Mouse (Mus musculus) midbrain, embryonic 14.5 days (tissue): ENCODE measurements around the gene Trpc2. TPM values are rescaled to one million over a fixed set of nuclear protein-coding genes. Genes with fewer than 3 reads are reported as not detected.
A peak's percentile ranks its signal among the peaks of the same experiment; 100 is the strongest.
"Not testable (repeated sequence)": the region's sequence is repeated elsewhere in the genome, so short reads cannot be mapped to it uniquely, and the experiment has no call there.

Experiments used
- ATAC-seq: fragments of 200-750 bp; cut with Nextera tagmentation; 2 replicates; pipeline ENCODE4 v1.8.0; 2017; ENCODE audit warnings: moderate number of reproducible peaks, moderate library complexity; ENCODE audit not compliant: low FRiP score, low TSS enrichment
- DNase-seq: peaks from one replicate; pipeline ENCODE4 v3.0.0-alpha.2; 2015
- H3K27ac ChIP-seq: fragments of 300-500 bp; sonication (generic); replicated peaks from 2 replicates; pipeline ENCODE4 v1.5.1; 2014; ENCODE audit warnings: mild to moderate bottlenecking, low read depth, low read length, moderate library complexity
- H3K27me3 ChIP-seq: fragments of 300-500 bp; sonication (generic); 2 replicates; pipeline ENCODE4 v1.6.1; 2014; ENCODE audit warnings: low read length, control low read depth, mixed read lengths; ENCODE audit not compliant: control insufficient read depth, insufficient read depth
- H3K36me3 ChIP-seq: fragments of 300-500 bp; sonication (generic); 2 replicates; pipeline ENCODE4 v1.6.1; 2014; ENCODE audit warnings: low read length, control low read depth; ENCODE audit not compliant: control insufficient read depth, insufficient read depth
- H3K4me1 ChIP-seq: fragments of 300-500 bp; sonication (generic); 2 replicates; pipeline ENCODE4 v1.6.1; 2014; ENCODE audit warnings: mild to moderate bottlenecking, antibody characterized with exemption, low read length, control low read depth; ENCODE audit not compliant: control insufficient read depth, insufficient read depth
- H3K4me2 ChIP-seq: fragments of 300-500 bp; sonication (generic); 2 replicates; pipeline ENCODE4 v1.6.1; 2014; ENCODE audit warnings: mild to moderate bottlenecking, low read length, moderate library complexity
- H3K4me3 ChIP-seq: fragments of 300-500 bp; sonication (generic); replicated peaks from 2 replicates; pipeline ENCODE4 v1.5.1; 2014; ENCODE audit warnings: low read depth, low read length
- H3K9ac ChIP-seq: fragments of 300-500 bp; sonication (generic); replicated peaks from 2 replicates; pipeline ENCODE4 v1.6.1; 2014; ENCODE audit warnings: mild to moderate bottlenecking, low read length, moderate library complexity
- H3K9me3 ChIP-seq: fragments of 300-500 bp; sonication (generic); 2 replicates; pipeline ENCODE4 v1.6.1; 2016; ENCODE audit warnings: low read length, control low read depth, mixed read lengths; ENCODE audit not compliant: control insufficient read depth
- WGBS: fragments of 180-500 bp; shearing (Covaris S2); extraction: QIAGEN DNeasy Blood & Tissue Kit; methylation state at CpG from one replicate; pipeline ENCODE4 v1.1.7; 2014; 5-methylcytosine and 5-hydroxymethylcytosine counted together
- polyA plus RNA-seq: library from polyadenylated mRNA; unstranded; fragments of >200 nt; fragmentation: Nextera tagmentation; extraction: Ambion mirVana; gene quantifications from 2 replicates; pipeline ENCODE4 v1.2.1, GENCODE M21; 2014

Gene Trpc2
- polyA plus RNA-seq: 0.16 TPM in 1 of 2 replicates, not detected in the other

DNA sequence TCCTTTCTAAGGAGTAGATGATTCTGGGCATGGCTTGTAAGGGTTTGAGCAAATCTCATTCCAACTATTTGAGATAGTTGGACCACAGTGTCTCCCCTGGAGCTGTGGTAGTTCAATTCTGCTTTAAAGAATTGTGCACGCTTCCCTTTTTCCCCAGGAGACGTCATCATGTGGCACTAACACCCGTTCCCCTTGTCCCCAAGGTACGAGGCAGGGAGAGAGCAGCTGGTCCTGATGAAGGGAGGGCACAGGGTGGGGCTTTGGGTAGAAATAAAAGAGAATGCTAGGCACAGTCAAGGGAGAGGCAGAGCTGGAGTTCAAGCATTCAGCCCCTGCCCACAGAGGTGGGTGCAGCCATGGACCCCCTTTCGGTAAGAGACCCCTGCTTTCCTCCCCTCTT, at the start of gene Trpc2:
Trpc2 (plus strand) TSS at position 301 of the 400 bp plus-strand sequence.
- Histone ChIP-seq H3K4me2 (no peak within 1 kb of the TSS), H3K9ac (no peak within 1 kb of the TSS), H3K27me3 (no peaks in the 10 kb centered on the region), H3K27ac (no peak within 1 kb of the TSS), H3K4me3 (no peak within 1 kb of the TSS), H3K36me3 (peaks cover 64% of the 10 kb centered on the region), H3K4me1 (no peaks in the 10 kb centered on the region), H3K9me3 (no peaks in the 10 kb centered on the region)
- ATAC-seq (no peak), DNase-seq (no peak)
- 83% methylated on average over 5 of the region's 5 CpGs for WGBS

DNA sequence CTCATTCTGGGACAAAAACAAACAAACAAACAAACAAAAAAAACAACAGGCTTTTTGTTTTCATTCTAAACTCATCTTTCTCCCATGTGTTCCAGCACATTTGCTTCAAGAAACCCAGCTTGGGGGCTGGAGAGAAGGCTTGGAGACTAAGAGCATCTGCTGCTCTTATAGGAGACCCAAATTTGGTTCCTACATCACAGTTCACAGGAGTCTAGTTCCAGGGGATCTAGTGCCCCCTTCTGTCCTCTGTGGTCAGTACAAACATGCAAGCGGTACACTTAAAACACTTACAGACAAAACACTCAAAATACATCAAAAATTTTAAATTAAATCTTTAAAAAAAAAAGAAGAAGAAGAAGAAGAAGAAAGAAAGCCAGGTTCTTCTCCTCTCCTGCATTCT, 48.0 kb upstream of the Trpc2 start:
- Histone ChIP-seq H3K9me3 (no peaks in the 10 kb centered on the region), H3K9ac (no peak overlapping the region), H3K27me3 (no peaks in the 10 kb centered on the region), H3K4me2 (no peak overlapping the region), H3K4me1 (no peaks in the 10 kb centered on the region), H3K36me3 (peaks cover 84% of the 10 kb centered on the region), H3K27ac (no peak overlapping the region), H3K4me3 (no peak overlapping the region)
- WGBS: 95% methylated on average over 1 of the region's 1 CpGs
- DNase-seq (no peak), ATAC-seq (no peak)

DNA sequence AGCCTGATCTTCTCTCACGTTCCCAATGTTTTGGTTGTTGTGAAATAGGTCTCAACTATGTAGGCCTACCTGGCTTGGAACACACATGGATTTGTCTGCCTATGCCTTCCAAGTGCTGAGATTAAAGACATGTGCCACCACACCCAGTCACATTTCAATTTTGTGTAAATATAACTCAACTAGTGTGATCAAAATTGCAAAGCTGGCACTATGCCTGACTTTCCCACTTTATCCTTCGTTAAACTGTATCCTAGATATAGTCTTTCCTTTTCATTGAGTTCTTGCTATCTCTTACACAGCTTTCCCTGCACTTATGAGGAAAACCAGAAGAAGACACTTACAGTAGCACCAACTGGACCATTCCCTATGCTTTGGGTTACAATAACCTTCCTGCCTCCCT, 47.4 kb upstream of the Trpc2 start:
- Histone ChIP-seq H3K4me1 (no peaks in the 10 kb centered on the region), H3K36me3 (peaks cover 87% of the 10 kb centered on the region), H3K4me2 (no peak overlapping the region), H3K27ac (no peak overlapping the region), H3K9me3 (no peaks in the 10 kb centered on the region), H3K9ac (no peak overlapping the region), H3K27me3 (no peaks in the 10 kb centered on the region), H3K4me3 (no peak overlapping the region)
- WGBS: 95% methylated on average over 2 of the region's 2 CpGs
- no peak for ATAC-seq
- no peak for DNase-seq

DNA sequence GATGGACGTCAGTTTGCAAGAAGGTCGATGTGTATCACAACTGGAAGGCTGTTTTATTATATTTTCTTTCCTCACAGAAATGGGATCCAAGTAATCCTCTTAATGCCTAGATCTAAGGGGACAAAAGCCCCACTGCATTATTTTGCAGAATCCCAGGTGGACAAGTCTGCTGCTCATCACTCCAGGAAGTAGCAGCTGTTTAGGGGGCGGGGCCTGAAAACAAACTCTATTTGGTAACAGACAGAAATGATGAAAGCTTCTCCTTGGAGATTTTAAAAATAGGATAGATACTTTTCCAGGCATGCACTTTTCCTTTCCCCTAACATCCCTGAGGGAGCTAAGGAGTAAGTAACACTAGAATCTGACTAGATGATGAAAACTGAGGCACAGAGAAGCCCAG, 45.6 kb upstream of the Trpc2 start:
- ATAC-seq (no peak), DNase-seq (no peak)
- Histone ChIP-seq H3K36me3 (peaks cover 84% of the 10 kb centered on the region), H3K4me2 (no peak overlapping the region), H3K27ac (no peak overlapping the region), H3K9ac (no peak overlapping the region), H3K4me1 (no peaks in the 10 kb centered on the region), H3K9me3 (no peaks in the 10 kb centered on the region), H3K4me3 (no peak overlapping the region), H3K27me3 (no peaks in the 10 kb centered on the region)
- WGBS: 94% methylated on average over 3 of the region's 3 CpGs

DNA sequence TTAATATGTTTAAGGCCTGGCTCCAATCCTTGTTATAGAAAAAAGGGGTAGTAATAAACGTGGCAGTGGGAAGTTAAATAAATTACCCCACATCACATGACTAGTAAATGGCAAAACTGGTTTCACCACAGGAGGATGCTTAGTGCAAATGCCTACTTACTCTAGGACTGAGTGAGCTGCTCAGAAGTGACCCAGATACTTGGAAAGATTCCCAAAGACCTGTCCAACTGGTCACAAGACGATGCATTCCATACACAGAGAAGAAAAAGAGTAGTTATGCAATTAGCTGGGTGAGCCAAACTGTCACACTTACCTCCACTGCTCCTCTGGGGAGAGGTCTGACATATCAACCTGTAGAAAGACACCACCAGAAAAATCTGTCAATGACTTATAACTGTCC, 40.6 kb upstream of the Trpc2 start:
- Histone ChIP-seq H3K27me3 (no peaks in the 10 kb centered on the region), H3K4me1 (no peaks in the 10 kb centered on the region), H3K4me3 (no peak overlapping the region), H3K9me3 (no peaks in the 10 kb centered on the region), H3K9ac (no peak overlapping the region), H3K4me2 (no peak overlapping the region), H3K36me3 (peaks cover 44% of the 10 kb centered on the region), H3K27ac (no peak overlapping the region)
- WGBS: 93% methylated on average over 2 of the region's 2 CpGs
- ATAC-seq: no peak
- no peak for DNase-seq

DNA sequence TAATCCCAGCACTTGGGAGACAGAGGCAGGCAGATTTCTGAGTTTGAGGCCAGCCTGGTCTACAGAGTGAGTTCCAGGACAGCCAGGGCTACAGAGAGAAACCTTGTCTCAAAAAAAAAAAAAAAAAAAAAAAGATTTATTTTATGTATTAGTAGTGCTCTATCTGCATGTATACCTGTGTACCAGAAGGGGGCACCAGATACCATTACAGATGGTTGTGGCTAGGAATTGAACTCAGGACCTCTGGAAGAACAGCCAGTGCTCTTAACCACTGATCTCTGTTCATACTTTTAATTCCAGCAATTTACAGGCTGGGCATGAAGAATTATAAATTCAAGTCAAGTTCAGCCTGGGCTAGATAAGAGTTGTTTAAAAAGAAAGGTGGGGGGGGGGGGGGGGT, 34.4 kb upstream of the Trpc2 start:
- not testable (repeated sequence) for H3K27ac ChIP-seq, DNase-seq, H3K4me3 ChIP-seq, H3K4me2 ChIP-seq, H3K4me1 ChIP-seq, H3K9ac ChIP-seq, H3K27me3 ChIP-seq, H3K9me3 ChIP-seq, ATAC-seq
- peaks cover 12% of the 10 kb centered on the region; the same call in 1 of the 2 replicates for H3K36me3 ChIP-seq

DNA sequence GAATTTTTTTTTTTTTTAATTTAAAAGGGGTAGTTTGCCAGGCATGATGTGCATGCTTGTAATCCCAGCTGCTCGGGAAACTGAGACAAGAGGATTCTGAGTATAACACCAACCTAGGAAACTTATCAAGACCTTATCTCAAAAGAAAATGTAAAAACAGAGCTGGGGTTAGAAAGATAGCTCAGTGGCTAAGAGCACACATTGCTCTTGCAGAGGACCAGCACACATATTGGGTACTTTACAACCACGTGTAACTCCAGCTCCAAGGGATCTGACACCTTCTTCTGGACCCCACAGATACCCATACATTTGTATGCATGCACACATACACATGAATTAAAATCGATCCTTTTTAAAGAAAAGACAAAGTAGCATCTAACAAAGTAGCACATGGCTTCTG, 21.6 kb upstream of the Trpc2 start:
- 96% methylated on average over 3 of the region's 3 CpGs for WGBS
- H3K9ac ChIP-seq: no peak overlapping the region
- H3K4me3 ChIP-seq: no peak overlapping the region

DNA sequence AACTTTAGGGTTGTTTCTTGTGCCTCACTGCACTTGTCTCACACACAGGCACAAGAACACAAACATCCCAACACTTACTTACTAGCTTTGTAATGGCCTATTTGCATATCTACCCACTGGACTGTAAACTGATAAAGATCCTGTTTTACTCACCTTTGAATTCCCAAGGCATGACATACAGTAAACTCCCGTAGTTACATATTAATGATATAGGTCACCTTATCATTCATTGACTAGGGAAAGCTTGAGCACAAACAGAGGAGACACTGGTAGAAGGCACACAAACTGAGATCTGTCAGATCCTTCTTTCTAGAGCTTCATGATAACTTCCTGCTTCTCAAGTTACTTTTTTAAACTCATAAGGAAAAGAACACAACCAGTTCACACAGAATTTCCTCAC, 20.7 kb upstream of the Trpc2 start:
- 100% methylated on average over 1 of the region's 1 CpGs for whole genome bisulfite sequencing

More for the DNA sequence above, 21.6 kb upstream of the Trpc2 start:
- peaks cover 14% of the 10 kb centered on the region for H3K4me1 ChIP-seq
- DNase-seq (no peak), ATAC-seq (no peak)
- no peak overlapping the region for H3K4me2 ChIP-seq
- H3K9me3 ChIP-seq: no peaks in the 10 kb centered on the region
- peaks cover 28% of the 10 kb centered on the region; the same call in 1 of the 2 replicates for H3K36me3 ChIP-seq
- no peak overlapping the region for H3K27ac ChIP-seq
- H3K27me3 ChIP-seq: no peaks in the 10 kb centered on the region

DNA sequence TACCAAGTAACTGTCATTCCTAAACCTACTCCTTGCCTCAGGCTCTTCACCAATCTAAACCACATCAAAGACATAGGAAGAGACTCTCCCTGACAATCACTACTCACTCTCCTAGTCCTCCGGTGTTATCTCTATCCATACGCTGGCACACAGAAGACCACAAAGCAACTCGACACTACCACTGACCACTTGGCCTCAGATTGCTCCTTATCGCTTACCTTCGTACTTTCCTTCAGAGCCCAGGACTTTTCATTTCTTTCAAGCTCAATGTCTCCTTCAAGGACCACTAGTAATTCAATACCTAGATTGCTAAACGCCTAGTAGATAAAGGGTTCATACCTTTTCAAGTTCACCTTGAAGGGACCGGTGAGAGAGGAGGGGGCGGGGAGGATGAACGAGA, 19.0 kb upstream of the Trpc2 start:
- Histone ChIP-seq H3K36me3 (peaks cover 12% of the 10 kb centered on the region; the same call in 1 of the 2 replicates), H3K4me2 (peak overlapping the region; percentile 75), H3K27me3 (no peaks in the 10 kb centered on the region), H3K9ac (no peak overlapping the region), H3K4me3 (peak overlapping the region; percentile 62), H3K4me1 (peaks cover 15% of the 10 kb centered on the region), H3K27ac (no peak overlapping the region), H3K9me3 (no peaks in the 10 kb centered on the region)
- ATAC-seq (no peak), DNase-seq (no peak)
- WGBS: 93% methylated on average over 9 of the region's 9 CpGs

More for the DNA sequence above, 20.7 kb upstream of the Trpc2 start:
- Histone ChIP-seq H3K27ac (no peak overlapping the region), H3K27me3 (no peaks in the 10 kb centered on the region), H3K4me3 (no peak overlapping the region), H3K36me3 (peaks cover 22% of the 10 kb centered on the region; the same call in 1 of the 2 replicates), H3K9ac (no peak overlapping the region), H3K4me1 (peaks cover 15% of the 10 kb centered on the region), H3K4me2 (no peak overlapping the region), H3K9me3 (no peaks in the 10 kb centered on the region)
- ATAC-seq (no peak), DNase-seq (no peak)
